Mouse (Mus musculus) adrenal gland, adult (tissue): ENCODE data around the gene Zfand4.
"Not testable (repeated sequence)": the region's sequence is repeated elsewhere in the genome, so short reads cannot be mapped to it uniquely, and the experiment has no call there.

Source experiments
- DNase-seq, 2 experiments: peaks; one replicate each; pipeline ENCODE4 v3.0.0; 2022 to 2023; ENCODE audit warnings: low spot score in 1 of 2; ENCODE audit not compliant: inconsistent age in 2 of 2

Gene Zfand4

DNA sequence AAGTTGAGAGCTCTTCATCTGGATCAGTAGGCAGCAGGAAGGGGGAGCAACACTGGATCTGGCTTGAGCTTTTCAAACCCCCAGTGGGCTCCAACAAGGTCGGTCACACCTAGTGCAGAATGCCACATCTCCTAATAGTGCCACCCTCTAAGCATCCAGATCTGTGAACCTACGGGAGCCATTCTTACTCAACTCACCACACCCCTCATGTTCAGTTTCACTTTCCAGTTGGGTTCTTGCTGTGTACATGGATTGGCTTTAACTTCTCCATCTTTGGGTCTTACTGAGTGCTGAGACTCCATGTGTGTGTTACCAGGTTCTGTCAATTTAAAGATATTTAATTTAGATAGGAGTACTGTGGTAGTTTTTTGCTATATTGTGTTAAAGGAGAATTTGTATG, 47.4 kb downstream of the Zfand4 start:
- DNase-seq: no peak

DNA sequence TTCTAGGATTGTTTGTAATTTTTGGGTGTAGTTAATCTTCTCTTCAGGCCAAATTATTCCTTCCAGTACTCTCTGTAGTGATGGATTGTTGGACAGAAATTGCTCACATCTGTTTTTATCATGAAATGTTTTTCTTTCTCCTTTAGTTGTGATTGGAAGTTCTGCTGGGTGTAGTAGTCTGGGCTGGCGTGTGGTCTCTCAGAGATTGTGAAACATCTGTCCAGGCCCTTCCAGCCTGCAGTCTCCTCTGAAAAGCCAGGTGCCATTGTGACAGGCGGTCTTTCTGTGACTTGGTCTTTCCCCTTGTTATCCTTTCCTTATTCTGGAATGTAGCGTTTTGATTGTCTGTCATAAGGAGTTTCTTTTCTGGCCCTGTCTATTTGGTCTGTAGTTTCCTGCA, 55.2 kb downstream of the Zfand4 start:
- no peak for DNase-seq

DNA sequence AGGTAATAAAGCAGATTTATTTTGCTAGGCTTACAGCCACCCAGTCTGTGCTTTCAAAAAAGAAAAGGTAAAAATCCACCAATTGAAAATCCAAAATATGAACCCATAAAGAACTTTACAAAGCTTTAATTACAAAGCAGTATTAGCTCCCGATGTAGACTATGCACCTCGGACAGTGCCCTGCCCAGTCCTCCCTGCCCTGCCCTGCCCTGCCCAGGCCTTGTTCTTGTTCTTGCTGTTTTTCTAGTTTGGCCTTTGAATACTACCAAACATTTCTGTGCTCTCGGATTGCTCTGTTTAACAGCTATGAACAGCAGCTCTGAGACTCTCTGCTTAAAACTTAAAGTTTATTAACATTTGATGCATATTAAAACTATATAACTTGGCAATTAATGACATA, 62.6 kb downstream of the Zfand4 start:
- no peak for DNase-seq

DNA sequence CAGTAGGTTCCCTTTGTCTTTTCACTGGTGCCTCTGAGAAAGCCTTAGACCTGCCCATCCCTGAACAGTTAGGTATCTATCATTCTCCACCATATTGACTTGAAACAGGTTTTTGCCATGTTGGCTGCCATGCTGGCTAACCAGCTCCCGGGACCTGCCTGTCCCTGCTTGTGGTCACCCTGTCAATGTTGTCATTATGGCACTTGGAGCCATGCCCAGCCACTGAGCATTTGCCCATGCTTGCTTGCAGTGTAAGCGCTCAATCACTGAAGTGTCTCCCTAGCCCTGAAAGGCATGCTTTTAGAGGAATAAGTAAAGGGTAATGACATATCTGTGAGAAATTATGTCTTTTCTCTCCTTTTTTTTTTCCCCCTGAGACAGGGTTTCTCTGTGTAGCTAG, 67.4 kb downstream of the Zfand4 start:
- no peak for DNase-seq

DNA sequence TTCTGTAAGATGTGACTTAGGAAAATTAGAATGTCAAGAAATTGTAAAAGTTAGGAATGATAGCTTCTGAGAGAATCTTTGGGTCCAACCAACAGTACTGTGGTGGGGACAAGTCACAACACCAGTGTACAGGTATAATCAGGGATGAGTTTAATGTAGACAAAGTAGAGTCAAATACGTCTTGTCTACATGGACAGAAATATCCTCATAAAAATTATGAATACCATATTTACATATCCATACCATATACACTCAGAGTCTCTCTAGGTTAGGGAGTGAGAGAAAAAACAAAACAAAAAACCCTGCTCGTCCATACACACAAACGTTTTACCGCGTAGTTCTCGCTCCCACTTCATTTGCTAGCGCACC, 73.4 kb downstream of the Zfand4 start:
- DNase-seq: no peak

DNA sequence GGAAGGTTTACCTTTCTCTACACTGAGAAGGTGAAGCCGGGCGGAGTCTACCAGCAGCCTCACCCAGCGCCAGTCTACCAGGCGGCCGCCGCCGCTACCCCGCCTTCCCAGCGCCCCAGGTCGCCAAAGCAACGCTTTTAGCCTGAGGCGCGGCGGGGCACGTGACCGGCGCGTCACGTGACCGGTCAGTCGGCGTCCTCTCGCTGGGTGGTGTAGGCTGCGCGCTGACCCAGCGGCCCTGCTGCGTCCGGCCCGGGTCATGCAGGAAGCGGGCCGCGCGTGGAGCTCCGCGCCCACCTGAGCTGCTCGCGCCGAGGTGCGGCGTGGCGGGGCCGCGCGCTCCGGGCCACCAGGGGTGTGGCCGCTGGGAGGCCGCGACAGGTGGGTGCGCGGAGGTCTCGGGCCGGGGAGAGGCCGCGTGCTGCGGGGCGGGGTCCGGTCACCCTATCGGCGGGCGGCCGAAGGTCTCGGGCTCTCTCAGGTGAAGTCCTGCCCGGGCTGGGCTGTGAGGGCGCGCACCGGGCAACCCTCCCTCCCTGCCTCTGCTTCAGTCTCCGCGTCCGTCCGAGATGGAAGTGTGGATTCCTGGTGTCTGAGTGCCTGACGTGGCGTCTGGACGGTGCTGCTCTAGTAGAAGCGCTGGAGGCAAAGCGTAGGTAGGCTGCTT, 73.9 kb downstream of the Zfand4 start, which contains the start of gene March8:
TSS of gene March8 (plus strand) at position 190 of the 667 bp plus-strand sequence.
- DNase-seq: peak; percentile 93 to 96

DNA sequence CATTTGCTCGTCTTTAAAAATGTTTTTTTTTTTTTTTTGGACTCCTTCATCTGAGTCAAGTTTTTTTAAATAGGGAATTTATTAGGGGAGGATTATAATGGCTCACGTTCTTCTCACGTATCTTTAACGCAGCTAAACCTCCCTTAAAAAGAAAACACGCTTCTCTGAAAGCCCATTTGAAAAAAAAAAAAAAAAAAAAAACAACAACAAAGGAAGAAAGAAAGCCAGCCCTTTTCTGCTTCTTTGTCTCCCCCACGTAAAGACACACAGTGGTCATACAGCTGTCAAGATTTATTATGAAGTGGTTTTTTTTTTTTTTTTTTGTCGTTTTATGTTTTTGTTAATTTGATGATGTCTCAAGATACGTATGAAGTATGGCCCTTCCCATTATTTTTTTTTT, 74.5 kb downstream of the Zfand4 start:
- no peak for DNase-seq

DNA sequence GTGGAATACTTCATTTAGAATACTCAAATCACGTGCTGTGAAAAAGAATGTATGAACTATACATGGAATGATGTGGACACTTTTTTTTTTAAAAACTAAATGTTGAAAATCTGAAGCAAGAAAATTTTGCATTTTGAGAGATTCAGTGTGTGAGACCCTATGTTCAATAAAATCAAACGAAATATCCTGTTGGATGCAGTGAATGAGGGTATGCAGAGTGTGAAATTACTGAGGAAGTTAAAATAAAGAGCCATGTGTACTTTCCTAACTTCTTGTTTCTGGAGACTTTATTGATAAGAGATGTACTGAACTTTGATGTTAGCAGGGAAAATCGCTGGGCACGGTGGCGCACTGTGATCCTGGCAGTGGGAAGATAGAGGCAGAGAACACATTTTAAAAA, 75.1 kb downstream of the Zfand4 start:
- DNase-seq: no peak

DNA sequence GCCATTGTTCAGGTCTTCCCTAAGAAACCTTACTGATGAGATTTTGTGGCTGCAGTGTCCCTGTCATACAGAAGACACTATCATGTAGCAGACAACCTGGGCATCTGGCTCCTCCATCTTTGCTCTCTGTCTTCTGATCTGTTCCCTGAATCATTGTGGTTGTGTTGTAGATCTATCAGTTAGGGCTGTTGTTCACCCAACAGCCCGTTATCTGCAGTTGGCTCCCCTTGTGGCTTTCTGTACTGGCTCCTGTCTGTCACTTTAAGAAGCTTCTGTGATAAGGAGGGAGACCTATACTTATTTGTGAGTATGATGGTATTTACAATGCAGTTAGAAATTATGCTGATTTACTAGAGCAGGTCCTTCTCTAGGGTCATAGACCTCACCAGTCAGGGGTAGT, 76.5 kb downstream of the Zfand4 start:
- DNase-seq: no peak

DNA sequence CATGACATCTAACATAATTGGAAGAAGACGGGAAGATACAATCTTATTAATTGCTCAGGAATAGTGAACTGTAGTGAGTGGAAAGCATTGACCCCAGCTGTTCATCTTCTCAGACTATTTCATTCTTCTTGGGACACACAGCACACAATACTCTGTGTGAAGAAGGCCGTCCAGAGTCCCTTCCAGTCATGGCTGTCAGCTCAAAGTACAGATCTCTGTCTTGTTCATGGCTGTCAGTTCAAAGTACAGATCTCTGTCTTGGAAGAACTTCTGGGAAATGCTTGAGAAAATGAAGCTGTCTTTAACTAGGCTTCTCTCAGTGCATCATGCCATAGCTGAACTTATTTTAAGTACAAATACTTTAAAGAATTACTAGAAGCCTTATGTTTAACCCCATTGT, 83.9 kb downstream of the Zfand4 start:
- no peak for DNase-seq

DNA sequence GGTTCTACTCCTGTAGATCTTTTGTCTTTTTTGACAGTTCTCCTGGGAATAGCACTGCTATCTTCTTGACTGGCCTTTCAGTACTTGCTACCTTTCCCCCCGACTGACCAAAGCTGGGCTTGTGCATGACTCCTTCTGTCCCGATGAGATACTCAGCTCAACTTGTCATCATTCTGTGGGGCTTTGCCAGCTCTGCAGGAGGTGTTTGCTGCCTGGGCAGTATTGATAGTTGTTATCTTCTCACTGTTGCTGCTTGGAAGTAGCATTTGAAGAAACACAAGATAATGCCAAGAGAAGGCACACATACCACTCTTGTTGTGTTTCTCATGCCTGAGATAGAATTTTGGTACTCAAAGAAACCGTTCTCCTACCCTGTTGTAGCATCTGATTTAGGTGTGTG, 86.0 kb downstream of the Zfand4 start:
- no peak for DNase-seq

DNA sequence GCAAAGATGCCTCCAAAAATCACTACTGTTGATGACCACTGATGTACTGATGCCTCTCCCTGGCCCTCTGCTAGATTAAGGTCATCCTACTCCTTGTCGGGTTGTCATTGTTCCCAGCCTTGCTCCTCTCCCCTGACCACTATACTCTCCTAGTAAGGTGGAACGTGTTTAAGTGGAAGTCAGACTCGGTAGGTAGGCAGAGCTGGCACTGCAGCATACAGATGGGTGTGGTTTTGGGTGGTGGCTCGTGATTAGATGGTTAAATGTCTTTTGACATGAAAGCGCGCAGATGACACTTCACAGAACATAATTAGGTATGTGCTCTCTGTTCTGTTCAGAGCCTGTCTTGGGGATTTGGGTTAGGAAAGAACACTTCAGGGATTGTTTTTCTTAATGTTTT, 86.6 kb downstream of the Zfand4 start:
- no peak for DNase-seq

DNA sequence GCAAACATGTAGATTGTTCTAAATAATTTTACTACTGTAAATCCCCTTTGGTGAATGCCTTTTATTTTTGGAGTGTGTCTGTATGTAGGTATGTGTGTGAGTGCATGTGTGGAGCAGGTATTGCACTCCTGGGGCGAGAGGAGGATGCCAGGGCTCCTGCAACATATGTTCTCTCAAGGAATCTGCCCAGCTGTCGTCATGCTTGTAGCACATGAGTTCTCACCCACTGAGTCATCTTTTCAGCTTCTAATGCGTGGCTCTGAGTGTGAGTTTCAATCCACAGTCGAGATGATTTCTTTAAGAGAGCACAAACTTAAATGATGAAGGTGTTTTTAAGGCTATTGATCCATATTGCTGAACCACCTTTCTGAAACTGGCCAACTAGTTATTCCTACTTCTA, 87.5 kb downstream of the Zfand4 start:
- no peak for DNase-seq

DNA sequence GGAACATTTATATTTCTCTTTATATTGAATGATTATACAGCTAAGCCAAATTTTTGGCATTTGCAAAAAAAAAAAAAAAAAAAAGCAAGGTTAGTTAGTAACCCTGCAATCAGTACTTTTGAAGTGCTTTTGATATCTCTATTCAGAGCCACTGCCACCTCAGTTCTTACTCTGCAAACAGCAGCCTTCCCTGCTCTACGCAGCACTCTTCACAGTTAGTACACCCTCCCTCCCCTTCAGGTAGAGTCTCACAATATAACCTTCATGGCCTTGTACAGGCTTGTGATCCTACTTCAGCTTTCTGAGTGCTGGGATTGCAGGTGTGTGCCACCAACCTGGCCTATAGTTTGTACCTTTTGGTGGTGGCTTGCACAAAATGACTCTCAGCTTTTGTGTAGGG, 89.4 kb downstream of the Zfand4 start:
- DNase-seq: no peak

DNA sequence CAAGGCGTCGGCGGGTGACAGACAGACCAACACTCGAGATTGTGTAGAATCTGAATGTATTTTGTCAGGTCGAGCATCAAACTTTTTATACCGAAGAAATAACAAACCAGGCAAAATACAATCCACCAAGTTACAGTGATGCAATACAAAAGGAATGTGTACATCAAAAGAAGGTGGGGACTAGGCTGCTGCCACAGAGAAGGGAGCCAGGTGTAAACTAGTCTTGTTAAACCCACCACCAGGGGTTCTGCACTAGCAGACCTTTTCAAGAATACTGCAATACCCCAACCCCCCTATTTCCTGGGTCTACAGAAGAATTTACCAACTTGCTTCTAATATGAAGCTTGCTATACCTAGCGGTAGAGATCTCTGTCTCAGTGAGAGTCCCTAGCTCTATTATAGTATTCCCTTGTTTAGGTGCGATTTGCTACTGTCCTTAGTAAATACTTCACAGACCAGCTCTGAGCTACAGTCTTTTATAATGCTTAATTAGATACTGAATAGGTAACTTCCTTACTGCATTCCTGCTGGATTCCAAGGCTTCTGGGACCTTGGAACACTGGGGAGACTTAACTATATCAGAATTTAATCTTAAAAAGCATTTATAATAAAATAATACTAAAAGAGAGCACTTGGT, 92.4 kb downstream of the Zfand4 start:
- DNase-seq: not testable (repeated sequence)

DNA sequence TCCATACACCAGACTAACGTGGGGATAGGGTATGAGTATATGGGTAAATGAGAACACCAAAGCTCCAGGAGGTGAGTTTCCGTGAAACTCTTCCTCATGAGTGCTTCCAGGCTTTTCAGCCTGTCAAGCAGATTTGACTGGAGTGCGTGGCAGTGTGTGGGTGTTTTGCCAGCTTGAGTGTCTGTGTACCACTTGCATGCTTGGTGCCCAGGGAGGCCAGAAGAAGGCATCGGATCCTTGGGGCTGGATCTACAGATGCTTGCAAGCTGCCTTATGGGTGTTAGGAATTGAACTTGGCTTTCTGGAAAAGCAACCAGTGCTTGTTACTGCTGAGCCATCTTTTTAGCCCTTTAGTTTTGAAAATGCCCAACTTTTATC, 92.9 kb downstream of the Zfand4 start:
- DNase-seq: no peak

DNA sequence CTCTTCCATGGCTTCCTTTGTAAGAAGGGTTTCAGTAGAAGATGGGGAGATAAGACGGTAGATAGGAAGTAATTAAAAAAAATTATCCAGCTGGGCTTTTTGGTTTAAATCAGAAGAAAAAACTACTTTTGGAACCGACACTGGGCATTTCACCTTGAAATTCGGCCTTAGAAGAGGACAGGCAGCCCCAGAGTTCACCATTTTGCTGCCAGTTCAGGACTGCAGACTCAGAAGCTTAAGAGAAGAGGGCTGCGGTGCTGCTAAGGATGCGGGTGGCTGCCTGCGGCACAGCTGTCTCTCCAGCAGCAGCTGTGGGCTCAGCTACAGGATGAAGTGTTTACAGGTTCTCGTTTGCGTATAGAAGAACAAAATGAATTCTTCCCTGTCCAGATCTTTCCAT, 94.0 kb downstream of the Zfand4 start:
- DNase-seq: peak; percentile 33 to 51

DNA sequence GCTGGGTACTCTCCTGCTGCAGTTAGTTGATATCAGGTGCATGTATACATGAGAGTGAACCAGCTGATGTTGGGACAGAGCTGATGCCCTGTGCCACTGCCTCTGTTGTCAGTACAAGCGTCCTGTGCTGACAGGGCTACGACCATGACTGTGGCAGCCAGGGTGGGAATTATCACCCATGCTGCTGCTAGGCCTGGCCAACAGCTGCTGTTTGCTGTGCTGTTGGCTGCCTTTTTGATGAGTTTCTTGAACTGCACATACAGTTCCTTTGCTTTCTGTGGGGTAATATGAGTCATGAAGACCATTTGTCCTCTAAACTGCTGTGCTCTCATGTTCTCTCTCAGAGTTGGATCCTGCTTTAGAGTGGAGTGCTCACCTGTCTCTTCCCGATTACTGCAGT, 95.2 kb downstream of the Zfand4 start:
- peak; percentile 18 to 40 for DNase-seq

DNA sequence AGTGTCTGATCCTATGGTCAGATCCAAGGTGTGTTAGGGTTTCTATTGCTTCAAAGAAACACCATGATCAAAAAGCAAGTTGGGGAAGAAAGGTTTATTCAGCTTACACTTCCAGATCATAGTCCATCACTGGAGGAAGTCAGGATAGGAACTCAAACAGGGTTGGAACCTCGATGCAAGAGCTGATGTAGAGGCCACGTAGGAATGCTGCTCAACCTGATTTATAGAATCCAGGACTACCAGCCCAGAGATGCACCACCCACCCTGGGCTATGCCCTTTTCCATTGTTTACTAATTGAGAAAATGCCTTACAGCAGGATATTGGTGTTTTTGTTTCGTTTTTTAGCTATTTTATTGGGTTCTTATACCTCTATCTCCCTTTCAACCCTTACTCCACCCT, 97.4 kb downstream of the Zfand4 start:
- DNase-seq: no peak

DNA sequence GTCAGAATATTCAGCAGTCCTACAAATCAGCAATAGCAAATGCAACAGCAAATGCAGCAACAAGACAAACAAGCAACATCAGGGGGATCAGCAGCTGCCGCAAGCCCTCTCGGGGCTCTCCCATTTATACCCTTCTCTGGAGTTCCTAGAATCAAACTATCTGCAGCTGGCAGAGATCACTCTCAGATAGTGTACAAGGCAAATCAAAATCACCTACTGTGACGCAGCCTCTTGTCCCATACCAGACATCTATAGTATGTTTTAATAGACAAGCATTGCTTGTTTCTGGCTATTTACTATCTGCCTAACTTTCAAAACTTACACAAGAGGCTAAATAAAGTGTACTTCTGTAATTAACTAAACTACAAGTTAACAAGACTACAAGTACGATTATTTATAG, 98.0 kb downstream of the Zfand4 start:
- no peak for DNase-seq

DNA sequence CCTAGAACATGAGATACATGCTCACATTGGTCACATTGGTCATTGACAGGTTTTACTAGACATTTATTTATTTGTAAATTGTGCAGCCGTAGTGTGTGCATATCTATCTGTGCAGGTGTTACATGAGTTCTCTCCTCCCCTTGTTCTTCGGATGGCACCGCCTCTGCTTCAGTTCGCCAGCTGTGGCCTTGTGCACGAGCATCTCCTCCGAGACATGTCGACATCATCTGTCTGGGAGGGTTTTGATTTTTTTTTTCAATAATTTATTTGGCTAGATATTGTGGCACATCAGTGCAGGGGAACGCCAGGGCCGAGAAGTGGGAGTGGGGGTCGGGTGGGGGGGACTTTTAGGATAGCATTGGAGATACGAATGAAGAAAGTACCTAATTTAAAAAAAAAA, 103.9 kb downstream of the Zfand4 start:
- peak; percentile 47 to 66 for DNase-seq

DNA sequence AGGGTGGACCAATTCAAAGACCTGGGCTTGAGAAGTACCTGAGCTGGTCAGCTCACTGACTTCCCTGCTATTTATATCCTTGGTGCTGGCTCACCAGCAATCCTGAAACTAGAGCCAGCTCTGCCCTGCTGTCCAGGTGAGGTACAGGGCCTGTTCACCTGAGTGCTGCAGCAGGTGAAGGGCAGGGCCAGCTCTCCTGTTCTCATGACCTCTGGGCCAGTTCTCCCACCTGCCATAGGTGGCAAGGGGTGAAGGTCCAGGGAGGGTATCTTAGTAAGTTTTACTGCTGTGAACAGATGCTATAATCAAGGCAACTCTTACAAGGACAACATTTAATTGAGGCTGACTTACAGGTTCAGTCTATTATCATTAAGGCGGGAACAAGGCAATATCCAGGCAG, 105.8 kb downstream of the Zfand4 start:
- peak in 1 of 2 experiments; percentile 17 for DNase-seq
